Mouse (Mus musculus) kidney, postnatal 4 days (tissue): Measurements from ENCODE around the gene Vps53.
"Not testable (repeated sequence)": the region's sequence is repeated elsewhere in the genome, so short reads cannot be mapped to it uniquely, and the experiment has no call there.

Source experiments
- DNase-seq, 2 experiments: peaks; one replicate each; pipeline ENCODE4 v3.0.0; 2021; ENCODE audit warnings: mixed read lengths in 2 of 2

The Vps53 gene

GRCm38 (mm10) chr11:76179495-76180145, at the start of gene Vps53, which contains the start of gene Fam57a:
Vps53 (minus strand) TSS chr11:76179647.
Fam57a (plus strand) TSS chr11:76179671.
- peak; percentile 94 for DNase-seq

GRCm38 (mm10) chr11:76225051-76225450, 45.6 kb upstream of the Vps53 start:
- DNase-seq = no peak

GRCm38 (mm10) chr11:76224631-76225030, 45.2 kb upstream of the Vps53 start:
- no peak for DNase-seq

- peak; percentile 99 for DNase-seq
Measured at GRCm38 (mm10) chr11:76217390-76217800, 37.9 kb upstream of the Vps53 start, which contains the start of the genes Dbil5 and Gemin4. Dbil5 (plus strand) TSS chr11:76217608. Gemin4 (minus strand) TSS chr11:76217664.

- DNase-seq = peak; percentile 61 to 71
Measured at GRCm38 (mm10) chr11:76216681-76217389, 37.4 kb upstream of the Vps53 start.

GRCm38 (mm10) chr11:76216049-76216540, 36.6 kb upstream of the Vps53 start:
- DNase-seq = no peak

GRCm38 (mm10) chr11:76215011-76215410, 35.6 kb upstream of the Vps53 start:
- no peak for DNase-seq

GRCm38 (mm10) chr11:76213841-76214240, 34.4 kb upstream of the Vps53 start:
- no peak for DNase-seq

GRCm38 (mm10) chr11:76211595-76211994, 32.1 kb upstream of the Vps53 start:
- not testable (repeated sequence) for DNase-seq

GRCm38 (mm10) chr11:76210228-76210985, 31.0 kb upstream of the Vps53 start:
- no peak for DNase-seq

GRCm38 (mm10) chr11:76206793-76207192, 27.3 kb upstream of the Vps53 start:
- no peak for DNase-seq

GRCm38 (mm10) chr11:76201761-76202674, 22.6 kb upstream of the Vps53 start:
- DNase-seq = peak; percentile 85 to 92

GRCm38 (mm10) chr11:76196977-76197469, 17.6 kb upstream of the Vps53 start:
- no peak for DNase-seq

GRCm38 (mm10) chr11:76196275-76196976, 17.0 kb upstream of the Vps53 start:
- DNase-seq = no peak

- no peak for DNase-seq
Measured at GRCm38 (mm10) chr11:76186908-76187307, 7.5 kb upstream of the Vps53 start.

- no peak for DNase-seq
Measured at GRCm38 (mm10) chr11:76183745-76184144, 4.3 kb upstream of the Vps53 start.

GRCm38 (mm10) chr11:76180146-76180540, 696 bp upstream of the Vps53 start:
- DNase-seq = no peak

- DNase-seq = peak; percentile 48 to 72
Measured at GRCm38 (mm10) chr11:76178726-76179494, 537 bp downstream of the Vps53 start.

- DNase-seq = no peak
Measured at GRCm38 (mm10) chr11:76170207-76170606, 9.2 kb downstream of the Vps53 start.

GRCm38 (mm10) chr11:76168976-76169375, 10.5 kb downstream of the Vps53 start:
- peak; percentile 46 to 61 for DNase-seq
